Mouse (Mus musculus): ENCODE measurements around the gene Chrd.

The Chrd gene

DNA sequence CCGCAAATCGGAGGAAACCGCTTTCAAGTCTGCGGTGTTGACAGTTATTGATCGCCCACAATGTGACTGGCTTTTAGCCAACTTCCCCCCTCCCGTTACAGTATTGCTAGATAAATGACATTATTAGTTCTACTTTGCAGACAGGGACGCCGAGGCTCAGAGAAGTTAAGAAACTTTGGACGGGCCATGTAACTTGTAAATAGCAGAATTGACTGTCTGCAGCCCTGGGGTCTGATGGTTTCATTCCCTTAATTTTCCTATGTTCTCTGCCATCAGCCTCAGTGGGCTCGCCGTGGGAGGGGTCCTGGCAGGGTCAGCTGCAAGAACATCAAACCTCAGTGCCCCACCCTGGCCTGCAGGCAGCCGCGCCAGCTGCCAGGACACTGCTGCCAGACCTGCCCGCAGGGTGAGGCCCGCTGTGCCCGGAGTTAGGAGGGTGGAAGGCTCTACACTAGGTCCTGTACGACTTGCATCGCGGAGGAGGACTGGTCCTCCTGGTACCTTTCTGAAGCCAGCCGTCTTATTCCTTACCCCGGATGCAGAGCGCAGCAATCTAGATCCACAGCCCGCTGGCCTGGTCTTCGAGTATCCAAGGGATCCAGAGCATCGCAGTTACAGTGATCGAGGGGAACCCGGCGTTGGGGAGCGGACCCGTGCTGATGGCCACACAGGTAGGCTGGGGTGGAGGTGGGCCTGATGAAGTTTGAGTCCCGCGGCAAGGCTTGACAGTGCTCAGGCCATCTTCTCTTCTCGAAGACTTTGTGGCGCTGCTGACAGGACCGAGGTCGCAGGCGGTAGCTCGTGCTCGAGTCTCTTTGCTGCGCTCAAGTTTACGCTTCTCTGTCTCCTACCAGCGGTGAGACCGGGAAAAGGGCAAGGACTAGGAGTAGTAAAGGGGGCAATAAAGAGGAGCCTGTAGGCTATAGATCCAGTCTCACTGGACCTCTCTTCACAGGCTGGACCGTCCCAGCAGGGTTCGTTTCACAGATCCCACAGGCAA, 1.1 kb downstream of the Chrd start, which contains the start of gene Thpo:
TSS of gene Thpo (minus strand) at position 781 of the 1,000 bp plus-strand sequence.
- DNase-seq (ENCODE audit: low read depth in 2 of 2, low spot score in 2 of 2), result no peak

DNA sequence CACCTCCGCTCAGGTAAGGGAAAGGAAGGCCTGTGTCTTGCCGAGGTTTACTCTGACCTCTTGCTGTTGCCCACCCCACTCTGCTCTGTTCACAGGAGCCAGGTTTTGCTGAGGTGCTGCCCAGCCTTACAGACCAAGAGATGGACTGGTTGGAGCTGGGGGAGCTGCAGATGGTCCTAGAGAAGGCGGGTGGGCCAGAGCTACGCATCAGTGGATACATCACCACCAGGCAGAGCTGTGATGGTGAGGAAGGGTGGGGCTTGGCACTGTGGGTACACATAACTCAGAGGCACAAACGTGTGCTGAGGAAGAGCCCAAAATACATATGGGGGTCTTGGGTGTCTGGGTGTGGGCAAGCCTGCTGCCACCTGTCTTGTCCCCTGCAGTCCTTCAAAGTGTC, 2.7 kb downstream of the Chrd start:
- DNase-seq (ENCODE audit: low read depth in 2 of 2, low spot score in 2 of 2), result no peak

DNA sequence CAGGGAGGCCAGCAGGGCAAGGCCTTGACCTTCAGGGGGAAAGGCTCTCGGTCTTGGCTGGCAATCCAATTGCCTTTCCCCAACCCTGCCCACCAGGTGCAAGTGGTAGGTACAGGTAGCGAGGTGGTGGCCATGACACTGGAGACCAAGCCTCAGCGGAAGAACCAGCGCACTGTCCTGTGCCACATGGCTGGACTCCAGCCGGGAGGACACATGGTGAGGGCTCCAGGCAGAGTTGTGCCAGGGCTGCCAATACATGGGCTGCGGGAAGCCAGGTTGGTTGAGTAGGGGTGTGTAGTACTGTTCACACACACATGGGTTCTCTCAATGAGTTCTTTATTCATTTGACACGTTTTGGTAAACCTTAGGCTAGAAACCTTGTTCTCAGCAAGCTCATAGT, 3.2 kb downstream of the Chrd start:
- DNase-seq (ENCODE audit: low read depth in 2 of 2, low spot score in 2 of 2), result no peak

DNA sequence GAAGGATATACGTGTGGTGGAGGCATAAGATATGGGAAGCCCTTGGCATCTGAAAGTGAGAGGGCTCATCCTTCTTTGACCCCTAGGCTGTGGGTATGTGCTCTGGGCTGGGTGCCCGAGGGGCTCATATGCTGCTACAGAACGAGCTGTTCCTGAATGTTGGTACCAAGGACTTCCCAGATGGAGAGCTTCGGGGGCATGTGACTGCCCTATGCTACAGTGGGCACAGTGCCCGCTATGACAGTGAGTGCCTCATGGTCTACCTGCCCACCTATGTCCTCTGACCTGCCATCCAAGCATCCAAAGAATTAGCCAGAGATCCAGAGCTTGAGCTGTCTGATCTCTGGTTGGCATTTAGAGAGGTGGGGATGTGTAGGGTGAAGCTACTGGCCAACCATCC, 3.9 kb downstream of the Chrd start:
- no peak for DNase-seq (ENCODE audit: low read depth in 2 of 2, low spot score in 2 of 2)

DNA sequence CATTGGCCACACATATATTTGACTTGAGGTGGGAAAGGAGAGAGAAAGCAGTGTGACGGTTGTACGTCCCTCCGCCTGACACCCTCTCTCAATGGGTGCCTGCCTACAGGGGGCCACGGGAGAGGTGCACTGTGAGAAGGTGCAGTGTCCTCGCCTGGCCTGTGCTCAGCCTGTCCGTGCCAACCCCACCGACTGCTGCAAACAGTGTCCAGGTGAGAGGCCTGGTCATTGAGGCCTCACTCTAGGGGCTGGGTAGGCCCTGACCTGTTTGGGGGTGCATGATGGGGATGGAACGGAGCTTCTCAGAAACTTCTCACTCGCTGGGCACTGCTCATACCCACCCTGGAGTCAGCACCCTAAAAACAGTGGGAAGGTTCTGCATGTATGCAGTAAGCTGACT, 6.9 kb downstream of the Chrd start:
- DNase-seq (ENCODE audit: low read depth in 2 of 2, low spot score in 2 of 2), result no peak

DNA sequence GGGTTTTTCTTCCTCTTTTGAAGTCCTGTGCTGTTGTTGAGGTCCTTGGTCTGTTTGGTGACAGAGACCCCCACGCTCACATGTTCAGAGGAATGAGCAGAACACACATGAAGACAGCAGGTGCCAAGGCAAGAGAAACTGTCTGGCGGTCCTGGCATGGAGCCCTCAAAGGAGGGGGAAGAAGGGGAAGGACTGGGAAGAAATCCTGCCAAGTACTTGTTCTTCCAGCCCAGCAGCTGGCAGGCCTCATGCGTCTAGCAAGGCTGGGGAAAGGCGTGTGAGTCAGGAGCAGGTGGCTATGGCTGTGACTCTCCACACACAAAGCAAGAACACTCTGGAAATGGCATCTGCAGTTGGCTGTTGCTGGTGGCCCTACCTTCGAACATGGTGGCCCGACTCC, 13.7 kb downstream of the Chrd start:
- DNase-seq (ENCODE audit: low read depth in 2 of 2, low spot score in 2 of 2), result no peak

DNA sequence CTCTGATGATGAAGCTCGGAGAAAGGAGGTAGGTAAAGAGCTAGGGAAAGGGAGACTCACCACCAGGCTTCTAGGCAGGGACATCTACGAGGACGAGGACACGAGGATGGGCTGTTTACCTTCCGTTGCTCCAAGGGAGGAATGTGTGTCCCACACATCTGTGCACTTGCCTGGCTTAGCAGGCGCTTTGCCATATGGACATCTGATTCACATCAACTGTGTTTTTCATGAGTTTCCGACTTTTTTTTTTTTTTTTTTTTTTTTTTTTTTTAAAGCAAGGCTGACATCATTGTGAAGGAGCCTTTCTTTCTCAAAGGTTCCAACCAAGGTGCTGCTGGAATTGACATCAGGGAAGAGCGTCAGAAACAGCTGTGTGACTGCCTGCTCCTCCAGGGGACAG, 17.6 kb downstream of the Chrd start:
- no peak for DNase-seq (ENCODE audit: low read depth in 2 of 2, low spot score in 2 of 2)

DNA sequence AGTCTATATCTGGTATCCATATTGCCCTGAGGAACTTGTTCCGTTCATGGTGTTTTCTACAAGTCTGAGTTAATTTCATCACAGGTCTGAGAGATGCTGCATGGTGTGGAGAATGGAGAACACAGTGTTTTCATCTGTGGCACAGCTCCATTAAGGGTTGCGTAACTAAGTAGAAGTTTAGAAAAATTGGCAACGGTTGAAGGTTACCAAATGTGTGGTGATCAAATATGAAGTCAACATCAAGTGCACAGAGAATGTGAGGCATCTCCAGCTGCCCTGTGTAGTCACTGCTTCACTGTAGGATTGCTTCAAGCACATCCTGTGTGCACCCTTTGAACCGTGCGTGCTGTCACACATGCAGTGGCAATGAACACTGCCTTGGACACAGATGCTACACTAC, 23.1 kb downstream of the Chrd start:
- no peak for DNase-seq (ENCODE audit: low read depth in 2 of 2, low spot score in 2 of 2)

DNA sequence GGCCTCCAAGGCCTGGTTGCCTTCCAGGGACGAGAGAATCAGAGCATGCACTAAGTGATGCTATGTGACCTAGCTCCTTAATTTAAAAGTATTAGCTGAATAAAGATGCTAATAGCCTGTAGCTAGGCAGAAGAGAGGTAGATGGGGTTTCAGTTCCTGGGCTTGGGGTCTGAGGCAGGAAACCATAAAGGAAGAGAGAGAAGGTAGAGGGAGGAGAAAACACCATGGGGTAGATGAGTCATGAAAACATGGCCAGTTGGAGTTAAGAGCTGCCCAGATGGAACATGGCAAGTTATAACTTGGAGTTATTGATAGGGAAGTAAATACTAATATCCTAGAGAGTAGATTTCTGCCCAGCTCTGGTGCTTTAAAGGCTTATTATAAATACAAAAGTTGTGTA, 24.5 kb downstream of the Chrd start:
- no peak for DNase-seq (ENCODE audit: low read depth in 2 of 2, low spot score in 2 of 2)

DNA sequence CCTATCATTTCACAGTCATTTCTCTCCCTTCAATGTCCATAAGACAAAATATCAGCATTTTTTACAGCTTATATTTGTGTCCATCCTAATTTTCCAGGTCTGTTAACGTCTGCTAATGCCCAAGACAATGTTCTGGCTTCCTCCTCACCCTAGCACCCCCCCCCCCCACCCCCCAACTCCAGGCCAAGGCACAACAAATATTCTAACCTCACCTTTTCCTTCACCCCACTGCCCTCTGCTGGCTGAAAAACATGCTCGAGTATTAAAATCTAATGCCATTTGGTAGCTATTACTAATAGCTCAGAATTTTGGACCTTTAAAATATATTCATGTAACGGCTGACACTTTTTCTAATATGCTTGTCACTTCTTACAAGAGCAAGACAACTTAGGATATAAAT, 28.8 kb downstream of the Chrd start:
- DNase-seq (ENCODE audit: low read depth in 2 of 2, low spot score in 2 of 2), result peak in 1 of 2 experiments; percentile 17

DNA sequence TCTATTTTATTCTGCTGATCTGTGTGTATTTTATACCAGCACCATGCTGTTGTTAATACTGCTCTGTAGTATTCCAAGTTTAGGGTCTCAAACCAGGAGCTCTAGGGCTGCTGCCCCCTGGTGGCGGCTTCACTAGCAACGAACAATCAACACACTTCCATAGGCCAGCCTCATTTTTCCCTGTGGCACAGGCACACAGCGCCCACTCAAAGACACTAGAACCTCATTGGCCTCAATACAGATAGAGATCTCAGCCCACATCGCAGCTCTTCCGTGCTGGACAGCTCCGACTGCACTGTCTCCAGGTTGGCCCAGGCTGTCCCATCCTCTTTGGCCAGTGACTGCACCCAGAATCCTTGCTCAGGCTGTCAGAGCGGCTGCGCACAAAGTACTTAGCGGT, 32.3 kb downstream of the Chrd start:
- DNase-seq (ENCODE audit: low read depth in 2 of 2, low spot score in 2 of 2), result peak; percentile 37 to 46

DNA sequence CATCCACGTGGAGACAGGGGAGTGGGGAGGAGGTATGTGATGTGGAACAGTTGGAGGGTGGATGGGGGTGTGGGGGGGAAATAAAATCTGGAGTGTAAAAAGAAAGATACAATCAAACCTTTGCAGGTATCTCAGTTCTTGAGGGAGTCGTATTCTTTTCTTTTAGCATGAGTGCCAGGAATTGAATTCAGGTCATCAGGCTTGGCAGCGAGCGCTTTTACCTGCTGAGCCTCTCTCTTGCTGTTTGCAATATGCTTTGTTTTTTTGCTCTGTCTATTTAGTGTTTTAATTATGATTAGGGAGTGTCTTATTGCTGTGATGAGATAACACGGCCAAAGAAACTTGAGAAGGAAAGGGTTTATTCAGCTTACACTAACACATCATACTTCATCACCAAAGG, 42.1 kb downstream of the Chrd start:
- DNase-seq (ENCODE audit: low read depth in 2 of 2, low spot score in 2 of 2), result no peak

DNA sequence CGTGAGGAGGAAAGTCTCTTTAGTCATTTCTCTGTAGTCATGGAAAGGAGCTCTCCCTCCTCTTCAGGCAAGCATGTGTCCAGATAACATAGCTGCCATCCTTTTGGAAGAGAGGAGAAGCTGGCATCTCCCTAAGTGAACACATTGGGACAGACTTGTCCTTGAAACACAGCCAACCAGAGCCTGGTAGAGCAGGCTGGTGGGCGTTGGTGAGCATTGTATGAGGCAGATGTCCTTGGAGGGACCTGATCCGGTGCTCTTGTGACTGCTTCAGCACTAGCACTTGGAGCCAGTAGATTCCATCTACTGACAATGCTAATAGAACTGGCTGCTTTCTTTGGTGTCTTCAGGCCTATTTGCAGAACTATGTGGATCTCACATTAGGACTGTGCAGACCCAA, 46.9 kb downstream of the Chrd start:
- no peak for DNase-seq (ENCODE audit: low read depth in 2 of 2, low spot score in 2 of 2)

DNA sequence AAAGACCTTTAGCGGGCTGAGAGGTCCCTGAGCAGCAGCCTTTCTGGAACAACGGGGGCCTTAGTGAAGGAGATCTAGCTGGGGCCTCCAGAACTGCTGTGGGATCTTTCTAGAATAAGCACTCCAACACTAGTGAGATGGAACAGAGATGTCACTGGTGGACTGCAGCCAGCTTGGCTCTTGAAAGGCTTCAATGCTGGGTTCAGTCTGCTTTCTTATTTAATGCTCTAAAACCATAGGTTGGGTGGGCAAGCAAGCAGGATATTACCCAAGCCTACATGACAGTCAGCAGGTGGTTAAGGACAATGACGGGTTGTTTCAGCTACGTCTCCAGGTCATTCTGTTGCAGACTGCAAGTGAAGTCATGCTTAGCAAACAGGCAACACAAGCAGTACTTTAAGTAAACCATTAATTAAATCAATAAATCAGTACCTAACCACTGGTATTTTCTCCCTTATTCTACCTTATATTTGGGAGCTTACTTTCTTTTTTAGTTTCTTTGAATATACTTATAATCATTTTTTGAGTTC, 48.2 kb downstream of the Chrd start:
- no peak for DNase-seq (ENCODE audit: low read depth in 2 of 2, low spot score in 2 of 2)

DNA sequence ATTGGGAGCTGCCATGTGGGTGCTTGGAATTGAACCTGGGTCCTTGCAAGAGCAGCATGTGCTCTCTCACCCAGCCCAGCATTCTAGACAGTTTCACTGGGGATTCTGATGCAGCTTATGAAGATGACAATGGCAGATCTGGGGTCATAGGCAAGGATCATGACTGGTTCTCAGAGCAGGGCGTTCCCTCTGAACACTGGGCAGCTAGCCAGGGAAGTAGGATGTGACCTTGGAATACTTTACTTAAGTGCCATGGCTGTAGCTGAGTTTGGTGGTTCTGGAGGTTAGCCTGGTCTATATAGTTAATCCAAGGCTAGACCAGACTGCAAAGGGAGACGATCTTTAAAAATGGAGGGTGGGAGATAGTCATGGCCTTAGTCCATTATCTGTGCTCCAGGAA, 51.0 kb downstream of the Chrd start:
- no peak for DNase-seq (ENCODE audit: low read depth in 2 of 2, low spot score in 2 of 2)

DNA sequence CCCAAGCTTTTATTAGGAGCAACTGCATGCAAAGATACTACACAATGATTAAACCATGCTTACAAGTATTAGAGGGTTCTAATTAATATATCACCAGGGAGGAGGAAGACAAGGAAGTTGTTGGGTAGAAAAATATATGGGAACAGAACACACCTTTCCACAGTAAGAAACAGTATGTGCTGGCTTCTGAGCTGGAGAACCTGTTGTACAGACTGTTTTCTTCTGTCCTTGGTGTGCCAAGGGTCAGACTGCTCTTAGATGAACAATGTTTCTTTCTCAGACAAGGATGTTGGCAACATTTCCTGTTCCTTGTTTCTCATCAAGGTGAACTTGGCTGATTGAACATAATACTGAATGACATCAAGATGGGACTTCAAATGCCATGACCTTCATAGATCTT, 51.8 kb downstream of the Chrd start:
- no peak for DNase-seq (ENCODE audit: low read depth in 2 of 2, low spot score in 2 of 2)

DNA sequence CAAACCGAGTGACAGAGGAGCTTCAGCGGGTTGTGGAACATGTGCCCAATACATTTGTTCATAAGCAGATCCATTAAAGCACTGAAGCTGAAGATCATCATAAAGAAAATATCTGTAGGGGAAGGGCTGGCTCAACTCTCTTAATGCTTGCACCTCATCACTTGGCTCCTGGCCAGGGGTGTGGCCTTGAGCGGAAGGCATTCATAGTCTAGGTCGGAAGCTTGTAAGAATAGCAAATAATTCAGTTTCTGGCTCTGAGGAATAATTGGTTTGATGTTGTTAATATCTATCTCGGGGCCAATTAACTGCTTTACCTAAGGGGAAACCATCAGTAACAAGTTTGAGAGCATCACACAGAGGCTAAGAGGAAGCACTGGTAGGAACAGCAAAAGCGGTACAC, 53.6 kb downstream of the Chrd start:
- no peak for DNase-seq (ENCODE audit: low read depth in 2 of 2, low spot score in 2 of 2)

DNA sequence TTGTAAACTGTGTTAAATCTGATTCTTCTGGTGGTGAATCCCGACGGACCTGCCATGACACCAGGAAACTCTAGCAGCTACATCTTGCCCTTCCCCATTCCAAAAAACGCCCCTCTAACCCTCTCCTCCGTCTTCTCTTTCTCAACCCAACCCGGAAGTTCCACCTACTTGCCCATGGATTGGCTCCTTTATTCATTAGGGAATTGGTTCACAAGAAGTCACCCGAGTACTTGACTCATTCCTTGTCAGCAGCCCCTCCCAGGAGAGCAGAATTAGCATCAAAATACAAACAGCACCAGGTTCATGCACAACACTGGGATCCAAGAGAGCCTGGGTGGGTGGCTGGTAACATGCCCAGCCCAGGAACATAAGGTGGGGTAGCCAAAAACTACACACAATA, 58.9 kb downstream of the Chrd start:
- no peak for DNase-seq (ENCODE audit: low read depth in 2 of 2, low spot score in 2 of 2)
